Mouse (Mus musculus) WW6 (cell line): ENCODE results near the gene Dgat2.

Experiments
- DNase-seq: peaks from one replicate; pipeline ENCODE4 v3.0.0-alpha.2; 2013; ENCODE audit warnings: low read depth, low spot score

Gene Dgat2

DNA sequence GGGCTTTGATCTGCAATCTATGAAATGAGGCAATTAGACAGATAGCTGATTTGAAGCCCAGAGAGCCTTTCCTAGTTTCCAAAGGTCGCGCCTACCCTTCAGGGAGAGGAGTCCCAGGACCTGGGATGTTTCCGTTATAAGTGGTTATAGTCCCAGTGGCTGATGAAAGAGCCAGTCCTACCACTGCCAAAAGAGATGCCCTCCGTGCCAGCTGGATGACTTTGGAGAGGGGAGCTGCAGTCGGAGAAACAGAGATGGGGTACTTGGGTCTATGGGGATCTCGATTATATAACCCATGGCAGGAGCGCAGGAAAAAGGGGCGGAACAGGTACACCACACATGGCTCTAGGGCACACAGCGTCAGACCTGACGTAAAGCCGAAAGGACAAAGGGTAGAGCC is 20.6 kb downstream of the Dgat2 start:
- no peak for DNase-seq

DNA sequence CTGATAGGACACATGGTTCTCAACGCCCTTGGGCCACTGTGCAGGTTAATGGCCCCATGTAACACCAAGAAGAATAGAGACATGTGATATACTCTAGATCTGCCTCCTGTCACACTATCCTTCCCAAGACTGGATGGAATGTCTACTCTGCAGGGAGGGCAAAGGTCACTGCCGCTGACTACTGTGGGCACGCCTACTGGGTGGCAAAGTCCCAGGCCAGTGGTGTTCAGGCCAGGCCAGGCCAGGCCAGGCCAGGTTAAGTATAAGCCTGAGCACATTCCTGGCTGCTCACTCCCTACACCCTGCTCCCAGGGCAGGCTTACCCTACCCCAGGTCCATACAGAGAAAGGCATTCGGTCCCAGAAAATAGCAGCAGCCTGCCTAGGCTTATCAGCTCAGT is 21.0 kb downstream of the Dgat2 start:
- no peak for DNase-seq

DNA sequence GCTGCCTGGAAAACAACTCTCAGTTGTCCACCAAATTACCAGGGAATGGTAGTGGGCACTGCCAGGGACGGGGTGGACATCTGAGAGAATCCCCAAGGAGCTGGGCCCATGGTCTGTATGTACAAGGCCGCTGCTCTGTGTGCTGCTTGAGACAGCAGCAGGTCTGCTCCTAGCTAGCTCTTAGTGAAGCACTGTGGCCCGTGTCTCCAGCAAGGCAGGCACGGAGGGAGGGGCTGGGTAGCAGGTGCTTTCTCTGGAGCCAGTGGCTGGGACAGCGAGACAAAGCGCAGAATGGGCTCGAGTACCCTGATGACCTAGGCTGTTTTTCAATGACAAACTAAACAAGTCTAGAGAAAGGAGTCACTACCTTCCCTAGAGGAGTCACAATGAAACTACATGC is 21.5 kb downstream of the Dgat2 start:
- no peak for DNase-seq

DNA sequence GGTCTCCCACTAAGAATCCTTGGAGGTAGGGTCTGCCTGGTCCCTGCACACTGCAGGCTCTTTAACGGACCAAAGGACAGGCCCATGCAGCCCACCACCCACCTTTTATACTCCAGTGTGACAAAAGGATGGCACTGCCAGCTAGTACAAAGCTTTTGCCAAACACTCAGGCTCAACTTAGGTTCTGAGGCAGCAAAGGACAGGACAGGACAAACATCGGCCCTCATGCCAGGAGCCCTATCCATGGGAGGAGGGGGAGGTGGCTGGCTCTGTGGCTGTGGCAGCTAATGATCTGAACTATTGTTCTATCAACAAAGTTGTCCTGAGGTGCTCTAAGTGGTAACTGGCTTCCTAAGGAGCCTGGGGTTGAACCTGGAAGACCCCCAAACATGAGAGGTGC is 23.1 kb downstream of the Dgat2 start:
- no peak for DNase-seq

DNA sequence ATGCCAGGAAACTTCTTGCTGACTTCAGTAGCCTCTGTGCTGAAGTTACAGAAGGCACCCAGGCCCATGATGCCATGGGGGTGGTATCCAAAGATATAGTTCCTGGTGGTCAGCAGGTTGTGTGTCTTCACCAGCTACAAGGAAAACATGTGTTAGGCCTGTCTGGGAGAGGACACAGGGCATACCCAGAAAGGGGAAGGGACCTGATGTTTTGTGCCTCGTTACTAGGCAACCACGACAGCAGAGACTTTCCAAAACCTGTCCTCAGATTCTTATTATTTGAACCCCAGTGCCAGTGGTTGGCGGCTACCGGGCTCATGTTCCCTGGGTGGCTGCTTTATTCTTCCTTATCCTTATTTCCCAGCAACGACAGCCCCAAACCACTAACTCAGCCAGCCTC is 23.6 kb downstream of the Dgat2 start:
- DNase-seq: no peak

DNA sequence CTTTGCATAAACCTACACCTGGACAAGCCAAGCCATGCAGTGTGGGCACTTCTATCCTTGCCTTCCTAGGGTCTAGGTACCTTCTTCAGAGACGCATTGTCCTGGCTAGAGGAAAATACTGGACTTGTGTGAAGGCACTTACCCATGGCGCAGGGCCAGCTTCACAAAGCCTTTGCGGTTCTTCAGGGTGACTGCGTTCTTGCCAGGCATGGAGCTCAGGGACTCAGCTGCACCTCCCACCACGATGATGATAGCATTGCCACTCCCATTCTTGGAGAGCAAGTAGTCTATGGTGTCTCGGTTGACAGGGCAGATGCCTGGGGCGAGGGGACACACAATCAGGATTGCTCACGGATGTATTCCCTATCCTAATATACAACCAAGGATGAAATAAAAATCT is 24.5 kb downstream of the Dgat2 start:
- DNase-seq: no peak

DNA sequence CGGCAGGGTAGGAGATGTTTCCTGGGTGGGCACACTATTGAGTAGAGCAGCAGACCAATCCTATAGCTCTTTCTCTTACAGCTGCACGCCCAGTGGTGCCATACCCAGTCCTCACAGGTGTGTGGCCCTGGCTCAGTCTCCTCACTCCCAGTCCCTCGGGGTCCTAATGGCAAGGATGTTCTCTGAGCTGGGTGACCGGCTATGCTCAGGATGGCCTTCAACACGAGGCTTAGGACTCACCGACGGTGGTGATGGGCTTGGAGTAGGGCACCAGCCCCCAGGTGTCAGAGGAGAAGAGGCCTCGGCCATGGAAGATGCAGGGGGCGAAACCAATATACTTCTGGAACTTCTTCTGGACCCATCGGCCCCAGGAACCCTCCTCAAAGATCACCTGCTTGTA is 25.8 kb downstream of the Dgat2 start:
- DNase-seq: no peak

DNA sequence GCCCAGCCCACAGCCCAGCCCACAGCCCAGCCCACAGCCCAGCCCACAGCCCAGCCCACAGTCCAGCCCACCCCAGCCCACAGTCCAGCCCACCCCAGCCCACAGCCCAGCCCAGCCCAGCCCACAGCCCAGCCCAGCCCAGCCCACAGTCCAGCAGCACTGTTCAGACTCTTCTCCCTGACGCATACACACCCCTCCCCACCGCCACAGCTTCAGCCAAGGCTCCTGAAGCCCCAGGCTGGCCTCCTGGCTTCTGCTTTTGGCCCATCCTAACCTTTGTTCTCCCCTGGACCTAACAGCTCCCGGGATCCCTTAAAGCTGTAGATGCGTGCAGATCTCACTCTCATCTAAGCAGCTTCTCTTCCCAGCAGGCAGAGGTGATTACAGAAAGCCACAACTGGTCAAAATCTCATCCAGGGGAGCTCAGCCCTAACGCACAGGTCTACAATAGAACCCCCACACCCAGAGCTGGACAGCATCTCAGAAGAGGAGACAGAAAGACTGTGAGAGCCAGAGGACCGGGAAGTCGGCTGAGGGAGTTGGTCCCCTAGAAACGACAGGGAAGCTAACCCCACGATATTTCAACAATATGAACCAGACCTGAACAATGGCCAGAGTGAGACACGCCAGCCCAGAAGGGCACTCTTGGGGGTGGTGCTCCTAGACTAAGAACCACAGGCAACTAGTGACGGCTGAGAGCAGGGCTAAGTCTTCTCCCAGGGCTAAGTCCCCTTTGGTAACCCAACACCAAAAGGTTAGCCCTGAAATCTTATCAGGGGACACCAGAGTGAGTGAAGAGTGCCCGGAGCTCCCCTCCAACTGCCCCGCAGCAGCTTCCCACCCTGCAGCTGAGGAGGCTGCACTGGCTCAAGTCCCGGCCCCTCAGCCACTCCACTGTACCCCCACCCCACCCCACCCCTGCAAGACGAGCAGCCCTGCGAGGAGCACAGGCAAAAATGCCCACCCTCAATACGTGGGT is 26.9 kb downstream of the Dgat2 start:
- DNase-seq: no peak

DNA sequence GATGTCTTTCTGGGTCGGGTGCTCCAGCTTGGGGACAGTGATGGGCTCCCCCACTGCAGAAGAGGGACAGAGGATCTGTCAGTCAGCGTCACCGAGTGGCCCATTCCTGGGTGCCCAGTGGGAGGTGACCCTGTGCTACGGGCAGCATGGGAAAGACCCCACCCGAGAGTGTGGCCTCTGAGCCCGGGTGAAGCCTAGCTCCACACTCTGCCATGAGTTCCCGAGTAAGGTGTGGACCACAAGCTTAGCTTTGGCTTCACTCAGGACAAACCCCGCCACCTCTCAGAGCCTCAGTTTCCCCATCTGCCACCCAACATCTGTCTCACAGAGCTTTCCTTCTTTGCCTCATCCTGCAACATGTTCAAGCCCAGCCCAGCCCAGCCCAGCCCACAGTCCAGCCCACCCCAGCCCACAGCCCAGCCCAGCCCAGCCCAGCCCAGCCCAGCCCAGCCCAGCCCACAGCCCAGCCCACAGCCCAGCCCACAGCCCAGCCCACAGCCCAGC is 27.8 kb downstream of the Dgat2 start:
- DNase-seq: no peak

DNA sequence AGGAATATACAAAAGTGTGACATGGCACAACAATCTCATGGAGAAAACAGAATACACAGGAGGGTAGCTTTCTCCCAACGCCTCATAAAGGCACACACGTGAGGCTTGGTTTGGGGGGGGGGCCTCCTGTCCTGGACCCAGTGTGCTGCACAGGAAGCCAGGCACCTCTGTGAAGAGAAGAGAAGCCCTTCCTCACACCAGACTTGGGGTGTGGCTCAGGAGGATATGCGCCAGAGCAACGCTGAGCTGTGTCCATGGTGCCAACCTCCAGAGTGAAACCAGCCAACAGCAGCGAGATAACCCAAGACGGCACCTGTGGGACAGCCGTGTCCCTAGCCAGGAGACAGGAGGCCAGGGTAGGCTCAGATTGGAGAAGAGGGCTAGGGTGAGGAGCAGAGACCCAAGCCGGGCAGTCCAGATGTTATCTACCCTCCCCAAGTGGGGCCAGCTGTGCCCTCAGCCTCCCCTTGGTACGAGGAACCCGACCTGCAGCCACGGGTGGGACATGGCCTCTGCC is 28.8 kb downstream of the Dgat2 start:
- DNase-seq: no peak

DNA sequence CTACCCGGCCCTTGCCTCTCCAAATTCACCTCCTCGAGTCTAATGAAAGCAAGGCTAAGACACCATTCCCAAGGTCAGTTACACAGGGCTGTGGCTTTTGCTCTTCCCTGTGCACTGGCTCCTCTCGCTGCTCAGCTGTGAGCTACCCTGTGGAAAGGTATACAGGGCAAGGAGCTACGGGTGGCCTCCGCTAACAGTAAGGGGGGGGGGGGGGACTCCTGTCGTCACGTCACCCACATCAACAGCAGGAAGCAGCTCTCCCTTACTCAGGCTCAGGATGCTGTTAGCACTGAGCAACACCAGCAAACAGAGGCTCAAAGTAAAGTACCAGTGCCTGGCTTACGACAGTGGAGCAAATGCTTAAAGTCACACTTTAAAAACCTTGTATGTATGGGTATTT is 29.8 kb downstream of the Dgat2 start:
- no peak for DNase-seq

DNA sequence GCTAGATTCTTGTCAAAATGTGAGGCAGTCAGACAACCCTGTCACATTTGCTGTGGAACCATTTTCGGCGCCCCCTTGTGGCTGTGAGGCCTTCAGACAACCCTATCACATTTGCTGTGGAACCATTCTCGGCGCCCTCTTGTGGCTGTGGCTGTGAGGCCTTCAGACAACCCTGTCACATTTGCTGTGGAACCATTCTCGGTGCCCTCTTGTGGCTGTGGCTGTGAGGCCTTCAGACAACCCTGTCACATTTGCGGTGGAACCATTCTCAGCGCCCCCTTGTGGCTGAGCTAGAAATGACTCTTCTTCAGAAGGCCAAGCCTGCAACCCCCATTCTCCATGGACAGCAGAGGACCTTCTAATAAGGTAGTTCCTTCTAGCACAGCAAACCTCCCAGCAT is 31.2 kb downstream of the Dgat2 start:
- peak; percentile 83 for DNase-seq

DNA sequence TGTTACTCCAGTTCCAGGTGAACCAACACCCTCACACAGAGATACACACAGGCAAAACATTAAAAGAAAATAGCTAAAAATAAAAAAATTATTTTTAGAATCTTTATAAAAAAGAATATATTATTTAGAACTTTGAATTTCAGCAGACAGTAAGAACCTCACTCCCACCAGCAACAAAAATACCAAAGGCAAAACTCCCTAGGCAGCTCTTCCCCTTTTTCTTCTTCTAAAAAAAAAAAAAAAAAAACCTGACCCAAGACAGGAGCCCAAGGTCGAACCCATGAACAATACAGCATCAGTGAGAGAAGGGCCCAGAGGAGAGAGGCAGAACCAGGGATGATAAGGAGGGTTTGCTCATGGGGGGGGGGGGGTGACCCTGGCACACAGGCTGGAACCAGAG is 33.5 kb downstream of the Dgat2 start:
- DNase-seq: no peak

DNA sequence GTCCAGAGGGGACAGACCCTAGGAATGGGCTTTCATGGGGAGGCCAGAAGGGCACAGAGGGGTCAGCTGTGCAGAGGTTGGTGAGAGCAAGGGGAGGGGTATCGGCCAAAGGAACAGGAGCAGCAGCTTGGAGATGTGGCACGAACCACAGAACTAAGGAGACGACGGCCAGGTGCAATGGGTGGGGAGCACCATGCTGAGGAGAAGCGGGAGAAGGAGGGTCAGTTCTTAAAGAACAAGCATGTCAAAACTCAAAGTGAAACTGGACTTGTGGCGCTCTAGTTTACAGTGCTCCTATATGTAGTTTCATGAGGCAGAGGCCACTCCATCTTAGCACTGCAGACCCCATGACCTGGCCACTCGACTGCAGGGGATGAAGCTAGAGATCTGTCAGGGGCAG is 35.0 kb downstream of the Dgat2 start:
- no peak for DNase-seq

DNA sequence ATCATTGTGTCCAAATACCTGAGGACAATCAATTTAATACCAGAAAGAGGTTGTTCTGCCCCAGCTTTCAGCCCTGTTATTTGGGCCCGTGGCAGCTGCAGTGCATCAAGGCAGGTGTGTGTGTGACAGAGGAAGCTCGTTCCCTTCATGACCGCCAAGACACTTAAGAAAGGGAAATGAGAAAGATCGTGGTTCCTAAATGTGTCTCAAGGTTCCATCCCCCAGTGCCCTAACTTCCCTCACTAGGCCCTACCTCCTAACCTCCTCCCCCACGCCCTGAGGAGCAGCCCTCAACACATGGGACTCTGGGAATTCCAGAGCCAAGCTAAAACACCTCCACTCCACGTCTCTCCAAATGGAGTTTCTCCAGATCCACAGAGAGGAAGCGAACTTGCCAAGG is 35.6 kb downstream of the Dgat2 start:
- DNase-seq: no peak

DNA sequence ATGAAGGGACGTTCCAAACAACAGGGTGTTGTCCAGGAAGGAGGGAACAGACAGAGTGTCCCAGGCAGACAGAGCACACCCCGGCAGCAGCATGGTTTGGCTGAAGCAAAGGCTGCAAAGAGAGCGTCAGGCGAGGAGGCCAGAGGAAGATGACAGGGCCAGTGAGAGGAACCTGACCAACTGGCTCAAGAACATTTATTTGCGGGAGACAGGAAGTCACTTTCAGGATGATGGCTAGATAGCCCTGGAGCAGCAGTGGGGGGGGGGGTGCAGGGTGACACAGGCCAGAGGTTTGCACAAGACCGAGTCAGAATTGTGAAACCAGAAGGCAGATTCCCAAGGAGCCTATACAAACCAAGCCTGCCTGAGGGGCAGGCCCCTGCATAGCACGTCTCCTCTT is 36.5 kb downstream of the Dgat2 start:
- DNase-seq: no peak

DNA sequence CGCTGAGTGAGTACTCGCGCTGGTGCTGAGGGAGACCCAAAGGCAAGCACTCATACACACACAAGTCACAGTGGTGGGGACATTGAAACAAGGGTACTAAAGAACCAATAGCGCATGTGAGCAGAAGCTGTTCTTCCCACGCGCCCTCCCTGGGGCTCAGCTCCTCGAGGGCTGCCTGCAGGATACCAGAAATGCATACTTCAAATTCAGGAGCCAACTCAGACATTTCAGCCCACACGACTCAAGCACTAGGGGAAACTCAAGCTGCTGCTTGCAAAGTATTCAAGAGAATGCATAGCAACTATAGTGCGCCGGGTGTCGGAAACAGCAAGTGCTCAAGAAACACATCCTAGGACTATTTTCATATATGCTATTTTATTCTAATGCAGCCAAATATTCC is 37.9 kb downstream of the Dgat2 start:
- no peak for DNase-seq

DNA sequence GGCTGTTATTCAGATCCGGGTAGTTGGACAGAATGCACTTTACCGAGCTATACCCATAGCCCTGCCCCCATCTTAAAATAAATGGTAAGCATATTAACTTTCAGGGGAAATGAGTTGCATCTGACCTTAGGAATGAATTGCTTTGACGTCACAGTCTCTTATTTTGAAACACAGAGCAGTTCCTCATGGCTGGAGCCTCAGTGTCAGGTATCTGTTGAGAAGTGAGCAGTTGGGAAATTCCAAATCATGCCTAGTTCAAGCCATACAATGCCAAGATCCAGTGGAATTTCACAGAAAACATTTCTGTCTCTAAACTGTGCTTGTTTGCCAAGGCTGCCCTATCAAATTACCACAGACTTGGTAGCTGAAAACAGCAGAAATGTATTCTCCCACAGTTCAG is 39.3 kb downstream of the Dgat2 start:
- no peak for DNase-seq

DNA sequence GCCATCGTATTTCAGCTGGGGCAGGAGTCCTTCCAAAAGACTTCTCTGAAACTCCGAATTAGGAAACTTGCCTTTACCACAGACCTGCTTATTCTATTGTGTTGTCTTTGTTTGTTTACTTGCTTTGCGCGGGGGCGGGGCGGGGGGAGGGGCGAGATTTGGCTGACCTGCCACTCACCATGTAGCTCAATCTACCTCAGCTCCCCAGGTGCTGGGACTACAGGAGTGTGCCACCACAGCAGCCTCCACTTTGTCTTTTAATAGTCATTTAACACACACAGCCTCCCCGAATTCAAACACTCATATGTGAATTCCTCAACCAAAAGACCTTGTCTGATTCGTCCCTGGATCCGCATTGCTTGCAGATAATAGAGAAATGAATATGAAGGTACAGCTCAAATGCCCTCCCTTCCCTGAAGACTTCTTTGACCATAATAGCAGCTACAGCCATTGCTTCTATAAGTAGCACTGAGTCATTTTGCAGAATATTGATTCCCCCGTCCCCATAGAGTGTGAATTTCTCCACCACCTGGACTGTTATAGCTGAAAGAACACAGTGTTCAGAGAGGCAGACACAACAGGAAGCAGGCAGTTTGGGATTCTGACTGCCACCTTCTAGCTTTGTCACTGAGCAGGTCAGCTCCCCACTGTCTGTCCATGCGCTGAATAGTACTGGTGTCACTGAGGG is 40.5 kb downstream of the Dgat2 start:
- DNase-seq: no peak

DNA sequence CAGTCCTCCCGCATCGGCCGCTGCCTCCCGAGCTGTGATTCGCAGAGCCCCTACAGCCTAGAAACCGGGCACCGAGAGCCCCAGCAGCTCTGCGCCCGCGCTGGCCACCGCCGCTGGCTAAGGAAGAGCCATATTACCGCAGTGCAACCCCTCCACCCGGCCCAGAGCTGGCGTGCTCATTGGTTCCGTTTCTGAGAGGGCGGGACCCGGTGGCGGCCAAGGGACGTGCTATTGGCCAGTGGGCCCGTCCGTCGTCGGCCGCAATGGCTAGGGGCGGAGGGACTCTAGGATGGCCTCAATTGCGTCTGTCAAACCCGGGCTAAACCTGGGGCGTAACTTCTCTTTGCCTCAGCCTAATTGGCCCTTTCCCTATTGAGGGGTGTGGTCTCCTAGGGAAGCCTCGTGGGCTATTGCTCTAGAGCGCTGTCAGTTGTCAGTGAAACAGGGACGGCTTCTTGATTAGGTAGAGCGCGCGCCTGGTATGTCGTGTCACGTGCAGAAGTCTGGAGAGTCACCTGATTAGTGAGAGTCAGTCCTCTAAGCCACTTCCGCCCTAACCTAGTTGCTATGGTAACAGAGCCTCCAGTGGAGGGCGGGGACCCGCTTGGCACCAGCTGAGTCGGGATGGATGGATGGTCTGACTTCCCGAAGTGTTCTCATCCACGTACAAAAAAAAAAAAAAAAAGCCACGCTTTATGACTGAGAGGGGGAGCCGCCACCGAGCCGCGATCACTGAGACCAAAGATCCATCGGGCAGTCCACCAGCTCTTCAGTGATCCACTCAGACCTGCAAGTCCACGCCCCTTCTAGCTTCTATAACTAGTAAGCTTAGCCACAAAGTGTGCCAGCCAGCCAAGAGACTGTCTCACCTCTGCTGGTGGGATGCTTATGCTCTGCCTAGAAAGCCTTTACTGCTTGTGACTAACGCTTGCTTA is 41.3 kb downstream of the Dgat2 start, which contains the start of gene Uvrag:
Gene Uvrag (minus strand): TSS at position 158 of the 935 bp plus-strand sequence.
- peak; percentile 92 for DNase-seq

DNA sequence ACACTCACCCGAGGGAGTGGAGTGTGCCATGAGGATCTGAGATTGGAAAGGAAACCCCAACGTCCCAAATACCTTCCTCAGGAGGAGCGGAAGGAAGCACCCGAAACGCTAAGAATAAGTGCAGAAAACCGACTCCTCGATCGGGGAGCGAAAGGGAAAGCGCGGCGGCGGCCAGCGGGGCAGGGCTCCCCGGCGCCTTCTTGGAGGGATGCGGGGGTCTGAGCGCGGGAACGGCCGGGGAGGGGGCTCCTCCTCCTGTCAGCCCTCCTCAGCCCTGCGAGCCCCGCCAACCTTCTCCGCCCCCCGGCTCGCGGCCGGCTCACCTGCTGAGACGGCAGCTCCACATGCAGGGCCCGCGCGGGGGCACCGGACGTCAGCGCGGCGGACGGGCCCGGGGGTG is 42.0 kb downstream of the Dgat2 start:
- DNase-seq: no peak
